Mouse (Mus musculus): ENCODE measurements at regions not wholly inside any gene's neighbourhood (a gene's known extent, or its start where the extent isn't known, plus 50 kb on each side); places are given as distances from the start of the nearest gene placed in this dataset.
A peak's percentile ranks its signal among the peaks of the same experiment; 100 is the strongest.
"Not testable (repeated sequence)": the region's sequence is repeated elsewhere in the genome, so short reads cannot be mapped to it uniquely, and the experiment has no call there.

DNA sequence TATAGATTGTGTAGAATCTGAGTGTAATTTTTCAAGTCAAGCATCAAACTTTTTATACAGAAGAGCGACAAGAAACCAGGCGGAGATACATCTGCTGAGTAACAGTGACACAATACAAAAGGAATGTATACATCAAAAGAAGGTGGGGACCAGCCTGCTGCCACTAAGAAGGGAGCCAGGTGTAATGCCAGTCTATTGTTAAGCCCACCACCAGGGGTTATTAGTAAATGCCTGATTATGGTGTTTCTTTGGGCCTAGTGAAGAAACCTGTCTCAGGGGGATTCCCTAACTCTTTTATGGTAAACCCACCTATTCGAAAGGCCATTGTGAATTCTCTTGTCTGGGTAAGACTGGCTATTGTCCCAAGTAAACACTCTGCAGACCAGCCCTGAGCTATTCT is 126.3 kb upstream of the Thpo start:
- not testable (repeated sequence) for DNase-seq (ENCODE audit: low spot score)

- no peak for DNase-seq (ENCODE audit: low spot score)
Measured at GRCm38 (mm10) chr16:20854696-20855213, 120.4 kb upstream of the Thpo start.

DNA sequence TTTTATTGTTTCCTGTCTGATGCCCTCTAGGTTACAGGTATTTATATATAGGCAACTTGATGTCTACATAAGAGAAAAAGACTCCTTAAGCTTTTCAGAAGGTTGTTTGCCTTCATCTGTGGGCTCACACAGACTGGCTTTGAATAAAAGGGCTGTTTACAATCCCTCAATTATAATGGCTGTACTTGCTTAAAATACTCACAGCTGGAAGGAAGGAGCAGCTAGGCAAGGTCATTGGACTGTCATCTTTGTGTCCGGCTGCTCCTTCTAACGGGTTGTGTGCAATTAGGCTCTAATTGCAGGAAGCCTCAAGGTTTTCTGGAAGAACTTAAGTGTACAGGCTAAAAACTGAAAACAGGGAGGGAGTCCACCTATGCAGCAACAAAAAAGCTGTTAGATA is 103.8 kb upstream of the Thpo start:
- no peak for DNase-seq (ENCODE audit: low spot score)

GRCm38 (mm10) chr16:20836866-20837265 is 102.6 kb upstream of the Thpo start:
- DNase-seq (ENCODE audit: low spot score), result no peak

DNA sequence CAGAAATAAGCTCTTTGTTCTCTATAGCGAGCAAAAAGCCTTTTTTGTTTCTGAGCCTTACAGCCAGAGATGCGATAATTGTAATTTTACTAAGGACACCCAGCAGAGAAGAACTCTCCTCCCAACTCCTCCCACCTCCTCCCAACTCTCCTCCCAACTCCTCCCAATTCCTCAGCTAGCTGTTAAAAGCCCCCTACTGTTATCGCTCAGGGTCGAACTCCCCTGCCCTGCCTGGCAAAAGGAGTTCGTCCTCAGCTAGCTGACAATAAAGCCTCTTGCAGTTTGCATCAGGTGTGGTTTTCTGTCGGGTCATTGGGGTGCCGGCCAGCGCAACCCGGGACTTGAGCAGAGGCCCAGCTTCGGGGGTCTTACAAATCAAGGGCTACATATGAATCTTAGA is 99.5 kb upstream of the Thpo start:
- DNase-seq (ENCODE audit: low spot score), result not testable (repeated sequence)

DNA sequence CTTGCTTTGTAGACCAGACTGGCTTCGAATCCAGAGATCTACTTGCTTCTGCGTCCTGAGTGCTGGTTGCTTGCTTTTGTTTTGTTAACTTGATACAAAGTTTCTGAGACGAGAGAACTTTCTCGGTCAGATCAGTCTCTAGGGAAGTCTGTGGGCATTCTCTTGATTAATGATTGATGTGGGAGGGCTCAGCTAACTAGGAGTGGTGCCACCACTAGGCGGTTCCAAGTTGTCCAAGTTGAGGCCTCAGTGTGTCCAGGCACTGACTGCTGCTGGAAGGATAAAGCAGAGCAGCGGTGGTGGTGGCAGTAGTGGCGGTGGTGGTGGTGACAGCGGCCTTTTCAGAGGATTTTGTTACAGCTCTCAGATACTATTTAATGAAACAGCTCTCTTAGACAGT is 99.0 kb upstream of the Thpo start:
- DNase-seq (ENCODE audit: low spot score), result no peak

DNA sequence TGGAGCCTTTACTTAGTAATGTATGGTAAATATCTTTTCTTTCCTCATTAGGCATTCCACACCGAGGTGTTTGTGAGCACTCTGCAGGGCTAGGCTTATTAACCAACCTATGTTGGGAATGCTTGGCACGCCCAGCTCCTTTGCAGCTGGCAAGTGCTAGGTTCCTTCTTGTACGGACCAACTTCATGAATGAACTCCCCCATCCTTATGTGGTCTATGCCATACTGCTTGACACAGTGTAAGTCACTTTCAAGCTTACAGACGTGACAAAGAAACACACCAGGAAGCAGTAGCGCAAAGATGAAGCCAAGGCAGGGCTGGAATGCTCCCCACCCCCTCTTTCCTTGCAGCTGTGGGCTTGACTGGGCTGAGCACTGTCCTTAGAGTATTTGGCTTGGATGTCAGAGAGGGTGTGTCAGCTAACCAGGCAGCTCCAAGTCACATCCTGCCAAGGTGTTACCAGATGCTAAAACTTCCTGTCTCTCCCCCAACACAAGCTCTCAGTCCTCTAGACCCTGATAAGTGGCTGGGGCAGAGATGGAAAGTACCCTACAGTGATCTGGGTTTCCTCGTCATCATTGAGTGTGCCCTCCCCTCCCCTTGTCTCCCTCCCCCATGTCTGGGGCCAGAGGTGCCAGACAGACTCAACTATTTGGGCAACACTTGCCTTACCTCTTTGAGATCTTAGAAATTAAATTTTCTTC is 95.6 kb upstream of the Thpo start:
- no peak for DNase-seq (ENCODE audit: low spot score)

DNA sequence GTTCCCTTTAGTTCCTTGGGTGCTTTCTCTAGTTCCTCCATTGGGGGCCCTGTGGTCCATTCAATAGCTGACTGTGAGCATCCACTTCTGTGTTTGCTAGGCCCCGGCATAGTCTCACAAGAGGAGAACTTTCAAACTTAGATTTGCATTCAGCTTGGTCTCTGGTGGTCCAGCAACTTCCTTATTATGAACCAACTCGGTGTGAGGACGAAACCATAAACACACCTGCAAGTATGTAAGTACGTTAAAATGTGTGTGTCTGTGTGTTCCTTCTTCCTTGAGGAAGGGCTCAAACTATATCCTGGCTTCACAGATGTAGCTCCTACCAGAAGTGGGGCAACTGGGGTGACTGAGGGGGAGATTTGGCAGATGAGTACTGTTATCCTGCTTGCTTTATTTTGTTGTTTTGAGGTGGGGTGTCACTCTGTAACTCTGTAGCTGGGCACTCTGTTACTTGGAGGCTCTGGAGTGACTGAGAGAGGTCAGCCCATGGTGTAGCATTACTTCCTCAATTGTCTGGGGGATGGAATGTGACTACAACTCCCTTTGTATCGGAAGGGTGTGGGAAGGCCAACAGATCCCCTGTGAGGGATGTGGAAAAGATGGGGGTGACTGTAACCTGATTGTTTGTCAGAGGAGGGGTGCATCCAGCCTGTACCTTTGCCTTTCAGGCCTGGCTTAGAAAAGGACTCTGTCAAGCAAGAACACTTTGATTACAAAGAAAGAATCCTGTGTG is 94.9 kb upstream of the Thpo start:
- no peak for DNase-seq (ENCODE audit: low spot score)

DNA sequence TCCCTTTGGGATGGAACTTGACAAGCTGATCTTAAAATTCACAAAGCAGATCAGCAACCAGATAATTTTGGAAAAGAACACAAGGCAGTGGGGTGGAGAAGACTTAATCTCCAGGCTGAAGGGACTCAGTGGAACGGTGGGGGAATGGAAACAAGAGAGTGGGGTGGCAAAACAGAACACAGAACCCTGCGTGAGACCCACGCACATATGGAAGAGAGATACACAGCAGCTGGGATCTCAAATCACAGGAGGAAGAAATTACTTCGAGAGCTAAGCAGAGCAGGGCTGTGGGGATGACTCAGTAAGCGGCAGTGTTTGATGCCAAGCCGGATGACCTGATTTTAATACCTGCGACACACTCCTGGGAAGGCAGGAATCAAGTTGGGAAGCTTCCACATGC is 89.9 kb upstream of the Thpo start:
- DNase-seq (ENCODE audit: low spot score), result peak; percentile 7

- no peak for DNase-seq (ENCODE audit: low spot score)
Measured at GRCm38 (mm10) chr16:20820939-20821338, 86.6 kb upstream of the Thpo start.

DNA sequence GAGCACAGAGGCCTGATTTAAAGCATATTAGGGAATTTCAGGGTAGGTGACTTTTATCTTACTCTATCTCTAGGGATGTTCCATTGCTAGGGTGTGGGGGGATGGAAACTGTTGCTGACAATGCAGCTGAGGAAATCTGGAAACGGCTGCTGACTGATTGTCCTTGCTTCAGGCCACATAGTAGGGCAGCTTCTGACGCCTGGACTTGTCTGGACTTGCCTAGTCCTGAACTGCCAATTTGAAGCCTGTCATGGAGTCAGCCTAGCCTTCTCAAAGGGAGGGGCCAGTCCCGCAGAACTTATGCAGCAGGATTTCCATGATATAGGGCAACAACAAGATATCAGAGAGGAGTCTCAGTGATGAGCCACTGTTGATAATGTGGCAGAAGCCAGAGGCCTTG is 85.3 kb upstream of the Thpo start:
- DNase-seq (ENCODE audit: low spot score), result no peak

DNA sequence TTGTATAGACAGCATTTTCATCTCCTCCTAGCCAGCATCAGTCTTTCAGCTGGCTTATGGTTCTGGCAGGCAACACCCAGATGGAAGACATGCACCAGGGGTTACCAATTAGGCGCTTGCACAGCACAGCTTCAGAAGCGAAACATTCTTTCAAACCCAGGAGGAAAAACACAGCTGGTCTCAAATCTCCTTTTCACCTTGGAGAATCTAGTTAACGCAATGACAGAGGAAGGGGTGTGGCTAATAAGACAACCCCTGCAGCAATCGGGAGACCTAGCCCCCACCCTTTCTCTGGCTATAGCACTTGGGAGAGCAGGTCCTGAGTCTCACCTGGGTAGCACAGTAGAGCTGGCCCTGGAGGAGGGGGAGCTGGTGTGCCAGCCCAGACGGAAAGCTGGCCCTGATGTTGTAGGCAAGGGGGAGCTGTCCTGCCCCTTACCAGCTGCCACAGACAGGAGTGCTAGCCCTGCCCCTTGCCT is 84.4 kb upstream of the Thpo start:
- no peak for DNase-seq (ENCODE audit: low spot score)

DNA sequence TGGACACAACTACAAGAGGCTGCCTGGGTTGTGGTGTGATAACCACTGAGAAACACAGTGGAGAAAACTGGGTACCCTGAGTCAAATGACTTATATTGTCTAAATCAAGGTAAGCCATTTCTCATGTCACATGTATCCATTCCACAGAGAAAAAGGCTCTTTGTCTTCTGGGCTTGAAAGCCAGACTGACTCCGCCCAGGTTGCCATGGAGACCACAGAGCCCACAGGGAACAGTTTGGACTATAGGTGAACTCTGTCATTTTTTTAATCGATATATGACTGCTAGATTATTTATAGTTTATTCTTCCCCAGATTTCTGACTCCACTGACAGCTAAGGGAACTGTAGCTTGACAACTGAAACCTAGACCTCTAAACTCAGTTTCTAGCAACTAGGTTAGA is 80.7 kb upstream of the Thpo start:
- no peak for DNase-seq (ENCODE audit: low spot score)

GRCm38 (mm10) chr16:20814240-20814639 is 79.9 kb upstream of the Thpo start:
- DNase-seq (ENCODE audit: low spot score), result no peak

- DNase-seq (ENCODE audit: low spot score), result not testable (repeated sequence)
Measured at GRCm38 (mm10) chr16:20812025-20812424, 77.7 kb upstream of the Thpo start.

GRCm38 (mm10) chr16:20810322-20810721 is 76.0 kb upstream of the Thpo start:
- no peak for DNase-seq (ENCODE audit: low spot score)

- no peak for DNase-seq (ENCODE audit: low spot score)
Measured at GRCm38 (mm10) chr16:20808263-20808662, 74.0 kb upstream of the Thpo start.

GRCm38 (mm10) chr16:20806739-20807138 is 72.4 kb upstream of the Thpo start:
- DNase-seq (ENCODE audit: low spot score), result no peak

DNA sequence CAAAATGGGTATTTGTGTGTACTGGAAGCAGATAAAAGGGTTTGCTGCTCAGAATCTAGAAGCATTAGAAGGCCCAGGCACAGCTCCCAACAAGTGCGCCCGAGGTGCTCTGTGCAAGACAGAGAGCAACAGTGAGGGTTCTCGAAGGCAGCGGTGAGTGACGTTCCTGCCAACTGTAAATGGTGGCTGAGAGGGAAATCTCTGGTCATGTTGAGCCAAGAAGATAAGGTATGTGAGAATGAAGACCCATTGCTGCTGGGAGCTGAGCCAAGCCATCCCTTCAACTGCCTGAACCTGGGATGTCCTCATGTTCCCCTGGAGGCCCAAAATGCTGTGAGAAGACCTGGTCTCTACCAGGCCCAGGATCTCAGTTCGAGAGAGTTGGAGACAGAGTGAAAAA is 71.5 kb upstream of the Thpo start:
- no peak for DNase-seq (ENCODE audit: low spot score)

DNA sequence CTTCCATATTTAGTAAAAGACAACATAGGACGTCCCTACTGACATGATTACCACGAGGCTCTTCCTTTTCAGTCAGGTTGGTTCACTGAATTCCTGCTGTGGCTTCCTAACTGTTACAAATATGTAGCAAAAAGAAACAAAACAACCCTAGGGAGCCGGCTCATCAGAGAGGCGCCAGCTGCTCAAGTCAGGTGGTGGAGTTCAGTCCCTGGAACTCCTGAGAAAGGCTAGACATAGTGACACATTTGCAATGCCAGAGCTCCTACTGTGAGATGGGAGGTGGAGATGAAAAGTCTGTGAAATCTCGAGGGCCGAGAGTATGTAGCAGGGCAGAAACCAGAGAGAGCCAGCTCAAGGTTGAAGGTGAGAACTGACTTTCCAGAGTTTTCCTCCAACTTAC is 70.8 kb upstream of the Thpo start:
- no peak for DNase-seq (ENCODE audit: low spot score)

- DNase-seq (ENCODE audit: low spot score), result peak; percentile 84
Measured at GRCm38 (mm10) chr16:20804601-20805017, 70.3 kb upstream of the Thpo start.

DNA sequence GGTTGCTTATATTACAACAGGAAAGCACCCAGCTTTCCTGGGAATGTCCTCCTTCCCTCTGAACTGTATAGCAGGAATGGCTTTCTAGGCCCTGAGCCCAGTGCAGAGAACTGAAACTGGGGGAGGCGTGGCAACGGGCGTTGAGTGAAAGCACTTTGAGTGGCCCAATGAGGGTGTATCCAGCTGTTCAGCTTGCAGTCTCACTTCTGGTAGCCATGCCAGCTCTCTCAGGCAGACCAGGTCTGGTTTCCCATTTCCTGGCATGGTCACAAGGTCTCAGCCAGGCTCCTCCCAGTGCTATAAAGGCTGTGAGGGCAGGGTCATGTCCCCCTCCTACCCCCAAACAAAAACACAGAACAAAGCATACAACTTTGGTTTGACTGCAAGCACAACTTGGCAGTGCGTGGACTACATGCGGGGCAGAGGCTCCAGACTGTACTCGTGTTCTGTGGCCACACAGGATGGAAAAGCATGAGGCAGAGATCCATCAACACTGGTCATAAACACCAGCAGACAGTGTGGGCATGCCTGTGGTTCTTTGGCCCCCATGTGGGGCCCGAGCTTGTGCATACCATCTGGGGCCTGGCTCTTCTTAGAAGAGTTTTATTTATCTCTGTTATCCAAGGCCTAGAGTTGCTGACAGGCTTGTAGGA is 69.1 kb upstream of the Thpo start:
- no peak for DNase-seq (ENCODE audit: low spot score)

DNA sequence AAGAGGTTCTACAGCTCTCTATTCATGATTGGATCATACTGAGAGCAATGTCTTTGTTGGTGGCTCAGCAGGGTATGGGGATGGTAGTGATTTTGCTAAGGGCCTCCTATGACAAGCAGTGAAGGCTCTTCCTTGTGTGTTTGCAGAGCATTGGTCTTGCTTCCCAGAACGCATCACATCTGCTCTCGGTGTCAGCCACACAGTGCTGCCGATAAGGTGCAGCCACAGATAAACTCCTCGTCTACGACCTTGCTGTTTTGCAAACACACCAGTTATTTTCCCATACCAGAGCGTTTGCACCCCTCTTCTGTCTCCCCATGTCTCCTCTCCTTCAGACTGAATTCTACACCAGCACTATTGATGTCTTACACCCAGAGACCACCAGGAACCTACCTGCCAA is 68.4 kb upstream of the Thpo start:
- no peak for DNase-seq (ENCODE audit: low spot score)
